Mouse (Mus musculus) midbrain, embryonic 10.5 days (tissue): ENCODE measurements around the gene Iqch. TPM values are rescaled to one million over a fixed set of nuclear protein-coding genes. Genes with fewer than 3 reads are reported as not detected.

Source experiments
- DNase-seq: peaks from one replicate; pipeline ENCODE4 v3.0.0-alpha.2; 2017; ENCODE audit warnings: low spot score
- H3K27ac ChIP-seq: fragments of 300-500 bp; sonication (generic); replicated peaks from 2 replicates; pipeline ENCODE4 v1.5.1; 2016; ENCODE audit warnings: mild to moderate bottlenecking
- H3K27me3 ChIP-seq: fragments of 300-500 bp; sonication (generic); 2 replicates; pipeline ENCODE4 v1.6.1; 2016; ENCODE audit warnings: low read depth, mild to moderate bottlenecking; ENCODE audit not compliant: poor library complexity, severe bottlenecking
- H3K36me3 ChIP-seq: fragments of 300-500 bp; sonication (generic); 2 replicates; pipeline ENCODE4 v1.6.1; 2016; ENCODE audit warnings: mild to moderate bottlenecking, moderate library complexity
- H3K4me1 ChIP-seq: fragments of 300-500 bp; sonication (generic); 2 replicates; pipeline ENCODE4 v1.6.1; 2016
- H3K4me3 ChIP-seq: fragments of 300-500 bp; sonication (generic); 2 replicates; pipeline ENCODE4 v1.5.1; 2016; ENCODE audit warnings: mild to moderate bottlenecking, moderate library complexity
- H3K9me3 ChIP-seq: fragments of 300-500 bp; sonication (generic); replicated peaks from 2 replicates; pipeline ENCODE4 v1.6.1; 2016; ENCODE audit warnings: mild to moderate bottlenecking
- WGBS: fragments of 180-500 bp; shearing (Covaris S2); methylation state at CpG from one replicate; pipeline ENCODE4 v1.1.7; 2016; 5-methylcytosine and 5-hydroxymethylcytosine counted together
- polyA plus RNA-seq: library from polyadenylated mRNA; unstranded; fragments of >200 nt; fragmentation: Nextera tagmentation; extraction: Ambion mirVana; gene quantifications from 2 replicates; pipeline ENCODE4 v1.2.1, GENCODE M21; 2016

The Iqch gene
- polyA plus RNA-seq, 1 experiment from 2014 or later: 0.10 TPM

DNA sequence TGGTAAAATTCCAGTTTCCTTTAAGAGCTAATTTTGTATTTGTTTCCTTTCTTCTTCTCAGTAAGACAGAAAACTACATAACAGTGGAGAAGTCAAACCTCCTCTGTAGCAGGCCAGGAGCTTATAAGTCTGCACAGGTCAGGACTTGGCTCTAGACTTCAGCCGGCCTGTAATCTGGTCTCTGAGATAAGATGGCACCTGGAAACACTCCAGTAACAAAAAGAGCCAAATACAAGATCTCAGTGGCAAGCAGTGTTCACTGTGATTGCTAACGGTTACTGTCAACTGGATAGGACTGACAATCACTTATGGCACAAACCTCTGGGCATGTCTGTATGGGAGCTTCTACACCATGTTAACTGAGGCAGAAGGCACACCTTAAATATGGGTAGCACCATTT is 229.0 kb downstream of the Iqch start:
- Histone ChIP-seq H3K4me3 (no peak overlapping the region), H3K27ac (no peak overlapping the region), H3K4me1 (peaks cover 28% of the 10 kb centered on the region), H3K9me3 (no peaks in the 10 kb centered on the region), H3K36me3 (peaks cover 46% of the 10 kb centered on the region), H3K27me3 (no peaks in the 10 kb centered on the region)
- no peak for DNase-seq
- WGBS: 83% methylated on average over 2 of the region's 2 CpGs

DNA sequence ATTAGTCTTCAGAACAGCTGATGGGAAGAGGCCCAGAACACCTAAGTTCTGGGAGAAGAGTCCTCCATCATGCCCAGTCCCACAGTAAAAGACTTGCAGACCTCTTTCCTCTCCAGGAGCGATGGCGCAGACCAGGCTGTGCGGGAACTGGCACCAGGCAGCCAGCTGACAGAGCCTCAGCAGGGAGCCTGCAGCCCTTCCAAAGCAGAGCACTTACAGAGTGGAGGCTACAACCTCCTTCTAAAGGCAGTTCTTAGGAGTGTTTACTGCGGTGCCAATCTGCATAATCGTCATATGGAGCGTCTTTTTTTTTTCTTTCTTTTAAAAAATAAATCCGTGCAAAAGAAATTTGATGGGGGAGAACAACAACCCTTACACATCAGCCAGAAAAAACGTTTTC is 229.8 kb downstream of the Iqch start:
- Histone ChIP-seq H3K27me3 (no peaks in the 10 kb centered on the region), H3K9me3 (no peaks in the 10 kb centered on the region), H3K27ac (no peak overlapping the region), H3K4me1 (peaks cover 26% of the 10 kb centered on the region), H3K36me3 (peaks cover 46% of the 10 kb centered on the region), H3K4me3 (no peak overlapping the region)
- DNase-seq: no peak
- 63% methylated on average over 8 of the region's 8 CpGs for WGBS

Other genes starting within 250 kb of the Iqch start
- 32.9 and 36.1 TPM in 2 replicates for gene Map2k5, start 224.6 kb downstream of the Iqch start, polyA plus RNA-seq
- 46.4 and 47.5 TPM in 2 replicates for gene 2300009A05Rik, start 203.2 kb downstream of the Iqch start, polyA plus RNA-seq
- 53.3 and 54.5 TPM in 2 replicates for gene Aagab, start 167 bp upstream of the Iqch start, polyA plus RNA-seq
- gene Smad3, start 155.5 kb upstream of the Iqch start, polyA plus RNA-seq: 21.7 and 22.5 TPM in 2 replicates